Mouse (Mus musculus) bone marrow macrophage, adult 2 months (primary cell): ENCODE results near the gene Pet117. TPM values are rescaled to one million over a fixed set of nuclear protein-coding genes. Genes with fewer than 3 reads are reported as not detected.

Source experiments
- H3K27ac ChIP-seq: 2 replicates; pipeline ENCODE4 v1.5.1; 2012; ENCODE audit warnings: low read depth, low read length; ENCODE audit not compliant: insufficient read depth
- H3K4me1 ChIP-seq: 2 replicates; pipeline ENCODE4 v1.6.1; 2012; ENCODE audit warnings: low read length; ENCODE audit not compliant: control insufficient read depth, insufficient read depth
- H3K4me3 ChIP-seq: 2 replicates; pipeline ENCODE4 v1.5.1; 2012; ENCODE audit warnings: mild to moderate bottlenecking, low read length, moderate library complexity; ENCODE audit not compliant: insufficient read depth
- CTCF ChIP-seq: IDR thresholded peaks from 2 replicates; pipeline ENCODE4 v1.5.1; 2012; ENCODE audit warnings: low read depth, mild to moderate bottlenecking, low read length, moderate library complexity
- POLR2A ChIP-seq: IDR thresholded peaks from 2 replicates; pipeline ENCODE4 v1.6.1; 2012; ENCODE audit warnings: mild to moderate bottlenecking, low read depth, low read length, borderline replicate concordance
- polyA plus RNA-seq: library from polyadenylated mRNA; stranded (reverse); fragments of >200 nt; gene quantifications from 2 replicates; pipeline ENCODE4 v1.2.4, GENCODE M21; 2012; ENCODE audit not compliant: missing spikeins, insufficient read depth, insufficient read length

The Pet117 gene
- polyA plus RNA-seq, 1 experiment = 3.6 TPM

GRCm38 (mm10) chr2:144381293-144381692 lies 12.5 kb downstream of the Pet117 start:
- TF ChIP-seq CTCF (no peak), POLR2A (no peak)
- H3K4me3 ChIP-seq = no peak overlapping the region
- no peak overlapping the region for H3K27ac ChIP-seq
- no peaks in the 10 kb centered on the region; the same call in 1 of the 2 replicates for H3K4me1 ChIP-seq

GRCm38 (mm10) chr2:144381741-144382140 lies 12.9 kb downstream of the Pet117 start:
- no peak overlapping the region for H3K4me3 ChIP-seq
- H3K27ac ChIP-seq = no peak overlapping the region
- TF ChIP-seq CTCF = no peak
- TF ChIP-seq POLR2A = no peak
- H3K4me1 ChIP-seq = no peaks in the 10 kb centered on the region; the same call in 1 of the 2 replicates

GRCm38 (mm10) chr2:144382624-144383138 lies 13.9 kb downstream of the Pet117 start:
- H3K4me3 ChIP-seq = no peak overlapping the region
- H3K27ac ChIP-seq = no peak overlapping the region
- no peaks in the 10 kb centered on the region; the same call in 1 of the 2 replicates for H3K4me1 ChIP-seq
- TF ChIP-seq CTCF (no peak), POLR2A (no peak)

GRCm38 (mm10) chr2:144386296-144386695 lies 17.5 kb downstream of the Pet117 start:
- TF ChIP-seq CTCF (no peak), POLR2A (no peak)
- Histone ChIP-seq H3K27ac (no peak overlapping the region), H3K4me3 (no peak overlapping the region), H3K4me1 (no peaks in the 10 kb centered on the region)

GRCm38 (mm10) chr2:144388416-144388815 lies 19.6 kb downstream of the Pet117 start:
- Histone ChIP-seq H3K4me1 (no peaks in the 10 kb centered on the region), H3K4me3 (no peak overlapping the region), H3K27ac (no peak overlapping the region)
- TF ChIP-seq POLR2A (no peak), CTCF (no peak)

GRCm38 (mm10) chr2:144399531-144399930 lies 30.7 kb downstream of the Pet117 start:
- peaks cover 2% of the 10 kb centered on the region; the same call in 1 of the 2 replicates for H3K4me1 ChIP-seq
- TF ChIP-seq POLR2A = no peak
- TF ChIP-seq CTCF = no peak
- H3K4me3 ChIP-seq = no peak overlapping the region
- no peak overlapping the region for H3K27ac ChIP-seq

GRCm38 (mm10) chr2:144400659-144401058 lies 31.9 kb downstream of the Pet117 start:
- no peak overlapping the region for H3K4me3 ChIP-seq
- TF ChIP-seq POLR2A (no peak), CTCF (no peak)
- H3K27ac ChIP-seq = no peak overlapping the region
- peaks cover 2% of the 10 kb centered on the region; the same call in 1 of the 2 replicates for H3K4me1 ChIP-seq

- TF ChIP-seq CTCF = no peak
- TF ChIP-seq POLR2A = no peak
- no peak overlapping the region for H3K27ac ChIP-seq
- H3K4me1 ChIP-seq = no peaks in the 10 kb centered on the region
- H3K4me3 ChIP-seq = no peak overlapping the region
Observed at GRCm38 (mm10) chr2:144409037-144409436, 40.2 kb downstream of the Pet117 start.

- TF ChIP-seq POLR2A (no peak), CTCF (no peak)
- no peak overlapping the region for H3K27ac ChIP-seq
- H3K4me1 ChIP-seq = no peaks in the 10 kb centered on the region
- no peak overlapping the region for H3K4me3 ChIP-seq
Observed at GRCm38 (mm10) chr2:144410603-144411002, 41.8 kb downstream of the Pet117 start.

GRCm38 (mm10) chr2:144414646-144415045 lies 45.9 kb downstream of the Pet117 start:
- TF ChIP-seq POLR2A = no peak
- TF ChIP-seq CTCF = no peak
- H3K4me1 ChIP-seq = no peaks in the 10 kb centered on the region

More at GRCm38 (mm10) chr2:144414646-144415045, 45.9 kb downstream of the Pet117 start:
- H3K4me3 ChIP-seq = no peak overlapping the region
- H3K27ac ChIP-seq = no peak overlapping the region
